Mouse (Mus musculus) embryonic stem cell, embryonic (primary cell): ENCODE measurements around the gene Irf1.

ENCODE experiments used
- CTCF ChIA-PET, 4 experiments: fragments of 300-600 bp in 2 of 4; fragments of 350-600 bp in 2 of 4; sonication (Branson Sonifier 250); formaldehyde crosslinking; loops; one replicate each; lab custom pipeline; 2022; ENCODE audit warnings: inconsistent platforms in 2 of 4; lab: Charles Lee
- POLR2A ChIA-PET, 4 experiments: fragments of 300-600 bp in 2 of 4; fragments of 350-600 bp in 2 of 4; sonication (Branson Sonifier 250); formaldehyde crosslinking; loops; one replicate each; lab custom pipeline; 2022; ENCODE audit warnings: antibody characterized with exemption in 4 of 4, inconsistent platforms in 1 of 4; lab: Charles Lee

Irf1 gene

GRCm38 (mm10) chr11:53785311-53785936, 15.6 kb downstream of the Irf1 start:
- CTCF ChIA-PET: no interaction called here
- POLR2A ChIA-PET: interaction anchor here in 3 of 4 experiments (0.6 to 12.6 kb wide), 12 partner anchors 10 to 236 kb away, joined by 3 to 183 read pairs (median 8); partner anchors contain the start of genes Irf1 (in 3 of the 3) and Gm17334 (in 1 of the 3)

- CTCF ChIA-PET: interaction anchor here (0.6 to 1.5 kb wide), 4 partner anchors 49 to 433 kb away, joined by 3 to 11 read pairs (median 4); no protein-coding TSS in a partner anchor
- POLR2A ChIA-PET: interaction anchor here (0.6 to 12.6 kb wide), 14 partner anchors 9 to 320 kb away, joined by 3 to 183 read pairs (median 5); partner anchors contain the start of genes Irf1 (in 3 of the 4) and Gm17334 (in 1 of the 4)
These were observed 16.5 kb downstream of the Irf1 start for GRCm38 (mm10) chr11:53786058-53787031.

DNA sequence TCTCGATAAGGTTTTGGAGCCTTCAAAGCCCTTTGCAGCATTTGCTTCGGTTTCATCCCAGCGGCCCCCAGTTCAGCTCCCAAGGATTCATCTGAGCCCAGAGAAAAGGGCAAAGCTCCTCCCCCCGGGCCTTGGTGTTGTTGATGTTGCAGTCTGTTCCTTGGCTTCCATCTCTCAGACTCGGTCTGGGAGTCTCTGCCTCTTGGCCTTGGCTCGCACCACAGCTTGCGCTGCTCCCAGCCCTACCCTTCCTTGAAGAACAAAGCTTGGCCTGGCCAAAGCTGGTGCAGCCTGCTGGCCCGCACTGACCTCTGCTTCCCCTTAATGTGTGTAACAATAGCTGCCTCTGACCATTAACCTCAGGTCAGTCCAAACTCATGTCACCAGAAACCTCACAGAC, 18.4 kb downstream of the Irf1 start:
- POLR2A ChIA-PET: interaction anchor here in 3 of 4 experiments (1.0 to 4.9 kb wide), 17 partner anchors 9 to 53 kb away, joined by 3 to 32 read pairs (median 4); partner anchors contain the start of gene Irf1 (in 2 of the 3)
- CTCF ChIA-PET: interaction anchor here in 3 of 4 experiments (0.6 to 1.3 kb wide), 4 partner anchors 30 to 51 kb away, joined by 3 to 5 read pairs (median 3); no protein-coding TSS in a partner anchor

DNA sequence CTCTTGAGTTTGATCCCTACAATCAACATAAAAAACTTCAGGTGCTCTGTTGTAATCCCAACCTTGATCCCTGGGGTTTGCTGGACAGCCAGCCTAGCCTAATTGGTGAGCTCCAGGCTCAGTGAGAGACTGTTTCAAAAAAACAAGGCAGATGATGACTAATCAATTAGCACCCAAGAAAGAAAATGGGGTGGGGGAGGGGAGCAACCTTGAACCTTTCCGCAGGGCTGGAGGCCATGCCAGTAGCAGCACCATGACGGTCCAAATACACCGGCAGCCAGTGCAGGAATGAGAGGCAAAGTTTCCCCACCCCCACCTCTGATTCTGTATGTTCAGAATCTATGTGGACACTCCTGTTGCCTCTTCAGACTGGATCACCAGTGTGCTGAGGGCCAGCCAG, 19.5 kb downstream of the Irf1 start:
- CTCF ChIA-PET: interaction anchor here in 2 of 4 experiments (0.6 to 1.1 kb wide), 2 partner anchors 52 to 427 kb away, joined by 4 to 8 read pairs; no protein-coding TSS in a partner anchor
- POLR2A ChIA-PET: interaction anchor here (0.6 to 4.9 kb wide), 21 partner anchors 8 to 103 kb away, joined by 3 to 32 read pairs (median 4); partner anchors contain the start of gene Irf1 (in 2 of the 4)

DNA sequence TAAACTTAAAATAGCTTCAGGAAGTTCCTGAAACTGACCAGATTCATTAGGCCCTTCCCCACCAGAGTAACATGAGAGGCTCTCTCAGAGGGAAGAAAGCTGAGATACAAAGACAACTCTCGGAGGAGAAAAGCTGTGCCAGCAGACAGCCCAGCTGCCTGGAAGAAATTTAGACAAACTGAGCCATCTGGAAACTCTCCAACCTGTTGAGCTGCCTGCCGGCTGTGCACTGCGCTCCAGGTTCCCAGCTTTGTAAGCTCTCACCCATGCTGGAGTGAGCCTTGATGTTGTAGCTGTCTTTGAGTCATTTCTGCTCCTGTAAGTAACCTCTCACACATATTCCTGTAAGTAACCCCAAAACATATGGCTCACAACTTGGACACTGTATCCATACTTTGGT, 23.2 kb downstream of the Irf1 start:
- POLR2A ChIA-PET: interaction anchor here in 1 of 4 experiments (0.7 kb wide), 1 partner anchor 30 kb away, joined by 3 read pairs; no protein-coding TSS in a partner anchor
- CTCF ChIA-PET: interaction anchor here in 1 of 4 experiments (0.6 kb wide), 1 partner anchor 20 kb away, joined by 7 read pairs; the partner anchor contains the start of gene Gm17334

DNA sequence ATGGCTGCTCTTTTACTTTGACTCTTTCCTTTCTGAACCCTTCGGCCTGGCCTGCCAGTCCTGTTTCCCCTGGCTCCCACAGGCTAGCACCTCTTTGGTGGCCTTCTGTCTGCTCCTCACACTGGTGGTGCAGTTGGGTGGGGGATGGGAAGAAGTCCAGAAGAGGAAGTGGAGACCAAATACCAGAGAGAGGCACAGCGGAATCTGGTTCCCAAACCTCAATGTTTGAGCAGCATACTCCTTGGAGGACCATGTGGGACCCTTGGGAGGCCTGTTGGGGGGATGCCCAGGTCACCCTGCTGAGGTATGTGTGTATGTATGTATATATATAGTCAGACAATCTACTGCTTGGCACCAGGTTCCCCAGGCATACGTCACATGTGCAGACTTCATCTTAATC, 24.2 kb downstream of the Irf1 start:
- ChIA-PET CTCF (no interaction called here), POLR2A (interaction anchor here in 3 of 4 experiments (0.8 to 3.4 kb wide), 8 partner anchors 10 to 31 kb away, joined by 3 to 29 read pairs (median 6); partner anchors contain the start of gene Irf1 (in 1 of the 3))

GRCm38 (mm10) chr11:53794671-53795557, 25.1 kb downstream of the Irf1 start:
- ChIA-PET CTCF (interaction anchor here in 2 of 4 experiments (0.9 to 1.2 kb wide), 4 partner anchors 43 to 204 kb away, joined by 3 to 5 read pairs (median 3); no protein-coding TSS in a partner anchor), POLR2A (interaction anchor here in 3 of 4 experiments (0.5 to 3.4 kb wide), 24 partner anchors 9 to 373 kb away, joined by 3 to 29 read pairs (median 6); partner anchors contain the start of gene Irf1 (in 3 of the 3))

DNA sequence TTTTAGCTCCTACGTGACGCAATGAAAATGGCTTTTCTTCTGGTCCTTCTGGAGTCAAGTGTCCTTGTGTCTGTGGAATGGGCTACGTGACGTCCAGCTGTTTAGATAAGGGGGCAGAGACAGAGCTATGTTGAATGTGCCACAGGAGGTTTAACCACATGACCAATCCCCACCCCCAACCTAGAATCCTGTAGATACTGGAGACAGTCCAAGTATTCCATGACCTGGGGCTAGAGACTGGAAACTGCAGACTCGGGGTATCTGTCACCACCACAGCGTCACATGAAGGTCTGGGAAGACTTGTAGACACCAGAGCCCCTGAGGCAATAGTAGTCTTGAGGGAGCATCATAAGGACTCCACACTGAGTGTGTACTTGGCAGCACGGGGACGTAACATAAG, 26.0 kb downstream of the Irf1 start:
- ChIA-PET CTCF (interaction anchor here (0.6 to 1.2 kb wide), 6 partner anchors 44 to 1127 kb away, joined by 3 to 5 read pairs (median 3); no protein-coding TSS in a partner anchor), POLR2A (interaction anchor here in 3 of 4 experiments (0.5 to 3.4 kb wide), 21 partner anchors 8 to 372 kb away, joined by 3 to 29 read pairs (median 7); partner anchors contain the start of gene Irf1 (in 3 of the 3))

DNA sequence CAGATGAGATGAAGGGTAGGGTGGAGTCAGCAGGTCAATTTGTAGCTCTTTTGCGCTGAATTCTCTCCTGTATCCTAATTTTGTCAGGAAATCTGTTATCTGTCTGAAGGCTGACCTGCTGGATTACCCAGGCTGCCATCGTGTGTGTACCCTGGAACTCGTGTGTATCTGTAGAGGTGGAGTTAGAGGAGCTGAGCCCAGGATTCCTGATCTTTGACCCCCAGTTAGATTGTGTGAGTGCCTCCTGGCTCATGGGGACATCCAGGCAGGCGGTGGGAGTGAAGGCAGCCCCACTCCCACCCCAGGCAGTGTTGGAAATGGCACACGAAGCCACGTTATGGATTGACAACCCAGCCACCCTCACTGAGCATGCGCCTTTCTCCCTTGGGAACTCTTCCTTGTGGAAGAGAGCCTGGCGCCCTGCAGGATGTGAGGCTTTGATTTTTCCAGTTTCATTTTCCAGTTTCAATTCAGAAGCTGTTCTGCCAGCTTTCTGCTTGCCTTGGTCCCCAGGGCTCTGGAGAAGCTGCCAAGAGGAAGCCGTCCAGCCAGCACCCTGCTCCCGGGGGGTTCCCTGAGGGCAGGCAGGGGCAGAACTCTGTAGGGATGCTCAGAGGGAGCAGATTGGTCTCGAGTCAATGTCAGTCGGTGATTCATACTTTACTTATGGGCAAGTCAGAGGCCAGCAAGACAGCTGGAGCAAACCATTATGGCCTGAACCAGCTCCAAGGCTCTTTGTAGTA, 26.8 kb downstream of the Irf1 start:
- ChIA-PET CTCF (interaction anchor here in 2 of 4 experiments (0.6 to 1.4 kb wide), 4 partner anchors 8 to 330 kb away, joined by 3 to 6 read pairs (median 4); no protein-coding TSS in a partner anchor), POLR2A (interaction anchor here in 3 of 4 experiments (0.7 to 3.4 kb wide), 20 partner anchors 8 to 1230 kb away, joined by 3 to 29 read pairs (median 6); partner anchors contain the start of gene Irf1 (in 3 of the 3))

GRCm38 (mm10) chr11:53797386-53797920, 27.6 kb downstream of the Irf1 start:
- POLR2A ChIA-PET: interaction anchor here in 2 of 4 experiments (0.9 to 3.4 kb wide), 13 partner anchors 9 to 35 kb away, joined by 3 to 29 read pairs (median 6); partner anchors contain the start of gene Irf1 (in 2 of the 2)

GRCm38 (mm10) chr11:53798041-53798711, 28.4 kb downstream of the Irf1 start:
- ChIA-PET POLR2A (interaction anchor here in 1 of 4 experiments (1.0 kb wide), 1 partner anchor 29 kb away, joined by 4 read pairs; the partner anchor contains the start of gene Irf1), CTCF (interaction anchor here in 1 of 4 experiments (1.0 kb wide), 1 partner anchor 28 kb away, joined by 3 read pairs; the partner anchor contains the start of gene Irf1)

More at GRCm38 (mm10) chr11:53797386-53797920, 27.6 kb downstream of the Irf1 start:
- CTCF ChIA-PET: interaction anchor here in 1 of 4 experiments (1.4 kb wide), 1 partner anchor 170 kb away, joined by 6 read pairs; no protein-coding TSS in a partner anchor

- POLR2A ChIA-PET: interaction anchor here in 3 of 4 experiments (0.7 to 3.1 kb wide), 24 partner anchors 8 to 58 kb away, joined by 3 to 16 read pairs (median 4); partner anchors contain the start of genes Irf1 (in 2 of the 3) and Gm17334 (in 1 of the 3)
- CTCF ChIA-PET: interaction anchor here in 1 of 4 experiments (1.4 to 1.9 kb wide), 3 partner anchors 50 to 65 kb away, joined by 4 to 7 read pairs (median 6); no protein-coding TSS in a partner anchor
These were observed 30.2 kb downstream of the Irf1 start for GRCm38 (mm10) chr11:53800036-53800435.

DNA sequence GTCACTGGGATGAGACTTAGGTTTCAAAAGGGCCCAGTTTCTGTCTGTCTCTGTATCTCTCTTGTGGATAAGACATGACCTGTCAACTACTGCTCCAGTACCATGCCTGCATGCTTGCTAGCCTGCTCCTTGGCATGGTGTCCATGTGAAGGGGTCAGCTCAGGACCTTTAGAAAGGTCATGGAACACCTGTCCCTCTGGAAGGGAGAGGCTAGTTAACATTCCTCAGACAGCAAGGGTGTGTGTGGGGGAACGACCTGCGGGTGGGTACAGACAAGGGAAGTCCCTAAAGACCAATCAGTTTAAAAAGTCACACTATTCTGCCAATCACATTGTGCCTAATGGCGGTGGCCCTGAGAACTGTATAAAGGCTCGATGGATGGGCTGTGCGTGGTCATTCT, 31.2 kb downstream of the Irf1 start:
- ChIA-PET POLR2A (interaction anchor here in 3 of 4 experiments (0.7 to 3.1 kb wide), 18 partner anchors 9 to 49 kb away, joined by 3 to 16 read pairs (median 5); partner anchors contain the start of gene Irf1 (in 2 of the 3)), CTCF (interaction anchor here in 1 of 4 experiments (0.6 to 1.9 kb wide), 4 partner anchors 21 to 66 kb away, joined by 3 to 7 read pairs (median 5); no protein-coding TSS in a partner anchor)

DNA sequence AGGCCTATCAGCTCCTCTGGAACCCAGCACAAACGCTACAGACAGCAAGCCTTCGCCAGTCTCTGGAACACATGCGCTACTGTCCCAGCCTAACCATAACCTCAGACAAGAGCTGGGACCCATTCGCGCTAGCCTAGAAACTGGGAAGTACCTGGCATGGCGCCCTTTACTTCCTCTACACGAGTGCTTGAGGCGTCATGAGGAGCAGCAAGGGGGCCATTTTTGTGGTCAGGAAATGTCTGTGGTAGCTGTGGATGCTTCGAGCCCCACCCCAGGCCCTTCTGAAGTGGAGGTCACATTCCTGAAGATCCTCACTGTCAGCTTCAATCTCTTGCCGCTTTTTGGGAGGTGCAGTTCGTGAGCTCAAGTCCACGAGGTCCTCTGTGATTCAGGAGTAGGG, 33.3 kb downstream of the Irf1 start:
- ChIA-PET CTCF (interaction anchor here in 2 of 4 experiments (0.7 to 0.9 kb wide), 2 partner anchors 15 to 66 kb away, joined by 3 read pairs; no protein-coding TSS in a partner anchor), POLR2A (interaction anchor here in 3 of 4 experiments (0.5 to 5.2 kb wide), 25 partner anchors 8 to 373 kb away, joined by 3 to 44 read pairs (median 5); partner anchors contain the start of genes Irf1 (in 3 of the 3) and Uqcrq (in 1 of the 3))
